Mouse (Mus musculus) ES-E14 (cell line): ENCODE measurements at regions not wholly inside any gene's neighbourhood (a gene's known extent, or its start where the extent isn't known, plus 50 kb on each side); places are given as distances from the start of the nearest gene placed in this dataset.

Experiments used
- MAFK ChIP-seq: IDR thresholded peaks from 2 replicates; pipeline ENCODE4 v1.6.1; 2014; ENCODE audit warnings: mild to moderate bottlenecking, low read depth, low read length, inconsistent platforms; ENCODE audit not compliant: insufficient read depth
- ZC3H11A ChIP-seq: IDR thresholded peaks from 2 replicates; pipeline ENCODE4 v1.6.1; 2012; ENCODE audit warnings: low read depth, mild to moderate bottlenecking, inconsistent platforms, low read length, borderline replicate concordance
- ZNF384 ChIP-seq: IDR thresholded peaks from 2 replicates; pipeline ENCODE4 v1.6.1; 2012; ENCODE audit warnings: low read depth, low read length, inconsistent platforms

DNA sequence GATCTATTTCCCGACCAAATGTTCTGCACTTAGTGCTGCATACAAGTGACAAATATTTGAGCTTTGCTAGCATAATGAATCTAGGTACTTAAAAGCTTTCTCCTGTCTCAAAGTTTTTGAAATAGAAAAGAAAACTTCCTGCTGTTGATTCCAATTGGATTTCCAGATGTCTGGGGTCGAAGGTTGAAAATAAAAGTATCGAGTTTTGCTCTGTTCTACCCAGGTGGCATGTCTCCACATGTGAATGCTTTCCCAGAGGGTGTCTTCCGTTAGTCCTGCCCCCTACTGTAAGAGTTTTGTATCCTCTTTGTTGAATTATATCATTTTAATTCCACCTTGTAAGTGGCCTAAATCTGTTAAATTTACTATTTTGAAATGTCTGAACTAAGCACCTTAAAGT, 327.3 kb upstream of the Tbc1d2b start:
- TF ChIP-seq ZC3H11A (no peak), MAFK (no peak), ZNF384 (no peak)
